ENCODE assay signal across 18 mouse cellular contexts in the genomic region with DNA sequence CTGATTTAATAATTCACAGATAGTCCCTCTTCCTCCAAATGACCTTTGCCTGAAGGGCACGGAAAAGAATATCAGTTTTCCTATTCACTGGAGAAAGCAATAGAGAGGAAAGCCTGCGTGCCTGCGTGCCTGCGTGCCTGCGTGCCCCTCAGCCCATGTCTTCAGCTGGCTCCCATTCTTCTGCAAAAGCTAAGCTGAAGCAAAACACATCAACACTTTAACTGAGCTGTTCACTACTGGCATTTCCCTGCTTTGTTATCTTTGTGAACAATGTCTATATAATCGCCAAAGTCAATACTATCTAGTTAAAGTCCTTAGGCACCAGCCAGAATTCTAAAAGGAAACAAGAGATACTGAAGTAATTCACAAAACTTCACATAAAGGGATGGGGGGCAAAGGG. TPM values are rescaled to one million over a fixed set of nuclear protein-coding genes. Genes with fewer than 3 reads are reported as not detected.
DNase-seq lines count a peak whose midpoint lies in the region; ATAC-seq and TF ChIP-seq lines count a peak whose summit lies in the region.
"Had no signal": no experiment of that assay in that cellular context is flagged by ENCODE, and none has a peak within 500 bp of the region (broad histone marks: within the 10 kb centered on the region; RNA-seq: fewer than 3 reads in every experiment).

No protein-coding gene starts in this region.

- intact Hi-C loops in heart, adult 2 months (cut with DNase I), result no loop called here

- H3K4me3 ChIP-seq in heart, adult 2 months, result no peak overlapping the region
- H3K4me3 ChIP-seq in liver, adult 2 months (ENCODE audit: insufficient read depth, low read depth, low read length), result peak overlapping the region; percentile 43
- no peak overlapping the region for H3K4me3 ChIP-seq in liver, embryonic 11.5 days (ENCODE audit: low read depth, low read length)
- H3K4me3 ChIP-seq in stomach, embryonic 15.5 days (replicated peaks), result no peak overlapping the region
- H3K4me3 ChIP-seq: embryonic facial prominence, embryonic 15.5 days; hindbrain, embryonic 12.5 days; midbrain, embryonic 12.5 days had no signal

- H3K27ac ChIP-seq in heart, adult 2 months, result peak overlapping the region; percentile 64
- H3K27ac ChIP-seq in liver, adult 2 months (replicated peaks; ENCODE audit: insufficient read depth, low read depth, low read length), result peak overlapping the region; percentile 83
- no peak overlapping the region for H3K27ac ChIP-seq in liver, embryonic 11.5 days (ENCODE audit: low read depth, low read length)
- H3K27ac ChIP-seq in stomach, embryonic 15.5 days, result no peak overlapping the region
- H3K27ac ChIP-seq: embryonic facial prominence, embryonic 15.5 days; hindbrain, embryonic 12.5 days; midbrain, embryonic 12.5 days had no signal

- 12% methylated on average over 6 of the region's 6 CpGs for WGBS in heart, adult 2 months
- 13% methylated on average over 6 of the region's 6 CpGs for WGBS in liver, adult 2 months
- WGBS in liver, embryonic 11.5 days, result 65% methylated on average over 6 of the region's 6 CpGs
- WGBS in stomach, embryonic 15.5 days, result 42% methylated on average over 6 of the region's 6 CpGs

- peaks cover 6% of the 10 kb centered on the region; the same call in 1 of the 2 replicates for H3K4me1 ChIP-seq in heart, adult 2 months (ENCODE audit: control insufficient read depth, insufficient read depth, low read length)
- peaks cover 24% of the 10 kb centered on the region; the same call in 1 of the 2 replicates for H3K4me1 ChIP-seq in liver, adult 2 months (ENCODE audit: control insufficient read depth, insufficient read depth, low read length)
- H3K4me1 ChIP-seq in liver, embryonic 11.5 days (replicated peaks; ENCODE audit: control insufficient read depth, insufficient read depth, low read length), result peaks cover 13% of the 10 kb centered on the region
- H3K4me1 ChIP-seq in stomach, embryonic 15.5 days, result peaks cover 13% of the 10 kb centered on the region

- TF ChIP-seq CTCF in heart, adult 2 months (IDR thresholded peaks at IDR 0.05), result no peak
- TF ChIP-seq CTCF in liver, adult 2 months (IDR thresholded peaks at IDR 0.05; ENCODE audit: low read depth, low read length), result no peak

- no peak for DNase-seq in heart, adult 2 months
- no peak for DNase-seq in heart, adult 9 months (ENCODE audit: low spot score in 2 of 2)
- no peak for DNase-seq in liver, adult 2 months (ENCODE audit: extremely low read depth, low read depth, low spot score)
- DNase-seq in liver, embryonic 11.5 days (ENCODE audit: low spot score), result no peak
- peak; percentile 23 for DNase-seq in heart, postnatal 4 days
- no peak for DNase-seq in lung, postnatal 25 days (ENCODE audit: low spot score)
- DNase-seq in kidney, adult 9 months, result no peak
- DNase-seq: B cell, adult 2 months; cerebellum, adult 11-12 months; kidney, adult 18-20 months; right cerebral cortex, postnatal 14 days; thymus, adult 2 months had no signal

- H3K9ac ChIP-seq in heart, adult 2 months (ENCODE audit: low read depth, low read length), result no peak overlapping the region
- H3K9ac ChIP-seq in liver, adult 2 months (ENCODE audit: low read depth, low read length), result peak overlapping the region; percentile 55
- no peak overlapping the region for H3K9ac ChIP-seq in liver, embryonic 11.5 days (ENCODE audit: low read depth, low read length)
- no peak overlapping the region for H3K9ac ChIP-seq in stomach, embryonic 15.5 days
- H3K9ac ChIP-seq: embryonic facial prominence, embryonic 15.5 days; hindbrain, embryonic 12.5 days; midbrain, embryonic 12.5 days had no signal

- no peaks in the 10 kb centered on the region; the same call in 1 of the 2 replicates for H3K36me3 ChIP-seq in heart, adult 2 months (ENCODE audit: control insufficient read depth, insufficient read depth, low read length)
- H3K36me3 ChIP-seq in liver, adult 2 months (ENCODE audit: control insufficient read depth, insufficient read depth, low read length), result no peaks in the 10 kb centered on the region
- H3K36me3 ChIP-seq in liver, embryonic 11.5 days (ENCODE audit: control insufficient read depth, insufficient read depth, low read length), result 0 out of 2 replicates have a peak, but pooled peaks cover 2% of the 10 kb centered on the region
- peaks cover 7% of the 10 kb centered on the region; the same call in 1 of the 2 replicates for H3K36me3 ChIP-seq in stomach, embryonic 15.5 days
- H3K36me3 ChIP-seq: midbrain, embryonic 12.5 days had no signal

- H3K4me2 ChIP-seq in liver, embryonic 11.5 days, result no peak overlapping the region; the same call in 1 of the 2 replicates
- H3K4me2 ChIP-seq in stomach, embryonic 15.5 days, result peak overlapping the region; percentile 13; the same call in 1 of the 2 replicates
- H3K4me2 ChIP-seq: embryonic facial prominence, embryonic 15.5 days; hindbrain, embryonic 12.5 days; midbrain, embryonic 12.5 days had no signal

- peaks cover 1% of the 10 kb centered on the region for H3K79me2 ChIP-seq in heart, adult 2 months (replicated peaks; ENCODE audit: control insufficient read depth, insufficient read depth, low read length)
- H3K79me2 ChIP-seq in liver, adult 2 months (ENCODE audit: control insufficient read depth, insufficient read depth, low read length), result peaks cover 16% of the 10 kb centered on the region; the same call in 1 of the 2 replicates

- no peak for ATAC-seq in liver, embryonic 11.5 days (replicated peaks; ENCODE audit: low FRiP score)
- no peak for ATAC-seq in stomach, embryonic 15.5 days (ENCODE audit: insufficient read depth, low FRiP score, low read depth)
- ATAC-seq: lung, postnatal 0 days had no signal

- no peak for TF ChIP-seq EP300 in heart, adult 2 months (IDR thresholded peaks at IDR 0.05; ENCODE audit: insufficient read depth, low read depth, low read length)

- H3K27me3 ChIP-seq in heart, adult 2 months (ENCODE audit: control insufficient read depth, insufficient read depth, low read length), result no peaks in the 10 kb centered on the region
- H3K27me3 ChIP-seq in liver, adult 2 months (ENCODE audit: control insufficient read depth, insufficient read depth, low read length), result no peaks in the 10 kb centered on the region
- no peaks in the 10 kb centered on the region for H3K27me3 ChIP-seq in liver, embryonic 11.5 days (replicated peaks; ENCODE audit: control insufficient read depth, insufficient read depth, low read length)
- H3K27me3 ChIP-seq in stomach, embryonic 15.5 days (replicated peaks), result no peaks in the 10 kb centered on the region
- H3K27me3 ChIP-seq: embryonic facial prominence, embryonic 15.5 days; hindbrain, embryonic 12.5 days; midbrain, embryonic 12.5 days had no signal

- no peak for TF ChIP-seq POLR2A in heart, adult 2 months (IDR thresholded peaks at IDR 0.05; ENCODE audit: insufficient read depth, low read depth, low read length)
- no peak for TF ChIP-seq POLR2A in liver, adult 2 months (IDR thresholded peaks at IDR 0.05; ENCODE audit: extremely low read depth, insufficient read depth, low read length)

- no peaks in the 10 kb centered on the region for H3K9me3 ChIP-seq in liver, embryonic 11.5 days (ENCODE audit: control insufficient read depth, low read length)
- no peaks in the 10 kb centered on the region for H3K9me3 ChIP-seq in stomach, embryonic 15.5 days
- H3K9me3 ChIP-seq: embryonic facial prominence, embryonic 15.5 days; hindbrain, embryonic 12.5 days; midbrain, embryonic 12.5 days had no signal

RNA-seq across cellular contexts. Expression of gene Fam3c, which starts 11.6 kb away (rescaled TPM):
- 10 to 100 TPM; 27.3 to 27.4 TPM for total RNA-seq in heart, adult 2 months (2021)
- polyA plus RNA-seq in heart, adult 2 months (2012; rRNA removed), result 3.4 and 6.0 TPM in 2 replicates
- total RNA-seq in liver, adult 2 months (2014; rRNA removed), result 24.6 and 34.5 TPM in 2 replicates
- polyA plus RNA-seq in liver, adult 2 months (2012; rRNA removed), result 2.8 and 3.1 TPM in 2 replicates
- 33.7 and 35.2 TPM in 2 replicates for polyA plus RNA-seq in liver, embryonic 11.5 days (2014; fragmentation: Nextera tagmentation; extraction: Ambion mirVana)
- 10 to 100 TPM; 34.9 to 38.1 TPM for total RNA-seq in heart, postnatal 4 days (2021)
- polyA plus RNA-seq in stomach, embryonic 15.5 days (2015; fragmentation: Nextera tagmentation; extraction: Ambion mirVana), result 76.1 and 78.5 TPM in 2 replicates

RNA-seq across cellular contexts. Expression of gene Wnt16, which starts 56.4 kb away (rescaled TPM):
- under 1 TPM; 0.70 to 0.80 TPM for total RNA-seq in heart, adult 2 months (2021)
- polyA plus RNA-seq in heart, adult 2 months (2012; rRNA removed), result 0.49 and 0.59 TPM in 2 replicates
- not detected in 2 replicates for total RNA-seq in liver, adult 2 months (2014; rRNA removed)
- not detected in 2 replicates for polyA plus RNA-seq in liver, adult 2 months (2012; rRNA removed)
- 0.29 TPM in 1 of 2 replicates, not detected in the other for polyA plus RNA-seq in liver, embryonic 11.5 days (2014; fragmentation: Nextera tagmentation; extraction: Ambion mirVana)
- total RNA-seq in heart, postnatal 4 days (2021), result 1 to 10 TPM; 1.1 TPM
- 2.1 and 2.2 TPM in 2 replicates for polyA plus RNA-seq in stomach, embryonic 15.5 days (2015; fragmentation: Nextera tagmentation; extraction: Ambion mirVana)
- total RNA-seq: adrenal gland, adult 18-20 months had no signal

Comparison
In these comparisons a context has a peak if more than half of its experiments do, and no peak if none do; other contexts are left out.
1. H3K27ac ChIP-seq: peak in heart, adult 2 months (single experiment) and liver, adult 2 months (single experiment); none in liver, embryonic 11.5 days (single experiment) and stomach, embryonic 15.5 days (single experiment).